Mouse (Mus musculus) E14TG2a.4 (cell line): ENCODE data around the gene Rpl26.

Source experiments
- H3K27me3 ChIP-seq: 2 replicates; pipeline ENCODE4 v1.6.1; 2014; ENCODE audit warnings: low read length, control low read depth; ENCODE audit not compliant: insufficient read depth
- H3K36me3 ChIP-seq: 2 replicates; pipeline ENCODE4 v1.6.1; 2014; ENCODE audit warnings: low read length, control low read depth; ENCODE audit not compliant: insufficient read depth
- H3K4me1 ChIP-seq: replicated peaks from 2 replicates; pipeline ENCODE4 v1.6.1; 2014; ENCODE audit warnings: low read depth, low read length, control low read depth
- H3K4me3 ChIP-seq: replicated peaks from 2 replicates; pipeline ENCODE4 v1.5.1; 2014; ENCODE audit warnings: mild to moderate bottlenecking, low read length
- H3K9me3 ChIP-seq: 2 replicates; pipeline ENCODE4 v1.6.1; 2014; ENCODE audit warnings: low read length, control low read depth
- CTCF ChIP-seq: conservative IDR thresholded peaks from 2 replicates; pipeline ENCODE4 v1.5.1; 2014; ENCODE audit warnings: low read length
- NANOG ChIP-seq: IDR thresholded peaks from 2 replicates; pipeline ENCODE4 v1.6.1; 2014; ENCODE audit warnings: borderline replicate concordance, low read length, mixed read lengths
- POU5F1 ChIP-seq: IDR thresholded peaks from 2 replicates; pipeline ENCODE4 v1.6.1; 2014; ENCODE audit warnings: low read length, borderline replicate concordance

The Rpl26 gene

DNA sequence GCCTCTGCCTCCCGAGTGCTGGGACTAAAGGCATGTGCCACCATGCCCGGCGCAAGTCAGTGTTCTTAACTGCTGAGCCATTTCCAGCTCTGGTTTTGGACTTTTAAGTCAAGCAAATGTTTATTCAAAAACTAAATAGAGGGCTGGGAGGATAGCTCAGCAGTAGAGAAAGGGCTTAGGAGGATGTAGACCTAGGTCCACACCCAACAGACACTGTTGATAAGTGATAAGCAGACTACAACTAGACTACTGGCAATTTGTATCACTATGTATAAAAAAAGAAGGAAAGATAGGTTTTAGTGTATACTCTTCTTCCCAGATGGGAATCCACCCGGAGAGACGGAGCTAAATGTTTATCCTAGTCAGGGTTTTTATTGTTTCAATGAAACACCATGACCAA, 5.1 kb upstream of the Rpl26 start:
- H3K9me3 ChIP-seq, result no peaks in the 10 kb centered on the region
- TF ChIP-seq CTCF (no peak), POU5F1 (no peak), NANOG (no peak)
- H3K27me3 ChIP-seq, result peaks cover 39% of the 10 kb centered on the region
- no peaks in the 10 kb centered on the region for H3K36me3 ChIP-seq
- no peak overlapping the region for H3K4me3 ChIP-seq
- H3K4me1 ChIP-seq, result peaks cover 27% of the 10 kb centered on the region

DNA sequence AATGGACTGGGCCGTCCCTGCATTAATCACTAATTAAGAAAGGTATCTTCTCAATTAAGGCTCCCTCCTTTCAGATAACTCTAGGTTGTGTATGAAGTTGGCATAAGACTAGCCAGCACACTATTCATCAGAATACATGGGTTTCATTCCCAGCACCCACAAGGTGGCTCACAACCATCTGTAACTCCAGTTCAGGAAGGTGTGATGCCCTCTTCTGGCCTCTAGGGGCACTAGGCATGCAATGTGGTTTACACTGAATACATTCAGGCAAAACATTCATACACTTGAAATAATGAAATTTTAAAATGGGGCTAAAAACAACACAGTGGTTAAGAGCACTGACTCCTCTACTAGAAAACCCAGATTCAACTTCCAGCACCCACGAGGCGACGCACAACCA, 4.3 kb upstream of the Rpl26 start:
- no peak overlapping the region for H3K4me3 ChIP-seq
- H3K4me1 ChIP-seq, result peaks cover 25% of the 10 kb centered on the region
- no peaks in the 10 kb centered on the region for H3K9me3 ChIP-seq
- H3K36me3 ChIP-seq, result peaks cover 4% of the 10 kb centered on the region
- TF ChIP-seq POU5F1 (no peak), NANOG (no peak), CTCF (peak; percentile 92)
- peaks cover 34% of the 10 kb centered on the region for H3K27me3 ChIP-seq

DNA sequence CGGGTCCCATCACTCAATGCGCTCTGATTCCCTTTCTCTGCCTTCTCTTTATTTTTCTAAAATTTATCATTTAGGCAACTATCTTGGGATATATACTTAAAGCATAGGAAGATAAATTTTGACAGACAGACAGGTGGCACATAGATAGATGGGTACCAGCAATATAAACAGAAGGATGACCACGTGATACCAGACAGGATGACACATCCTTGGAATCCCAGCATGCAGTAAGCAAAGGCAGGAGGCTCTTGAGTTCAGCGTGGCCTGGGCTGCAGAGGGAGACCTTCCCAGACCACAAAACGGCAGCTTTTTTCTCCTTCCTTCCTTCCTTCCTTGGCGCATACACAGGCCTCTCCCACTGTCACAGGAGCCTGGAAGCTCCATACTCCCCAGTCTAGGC, 3.5 kb upstream of the Rpl26 start:
- Histone ChIP-seq H3K4me3 (no peak overlapping the region), H3K4me1 (peaks cover 19% of the 10 kb centered on the region), H3K36me3 (peaks cover 11% of the 10 kb centered on the region), H3K27me3 (peaks cover 26% of the 10 kb centered on the region), H3K9me3 (no peaks in the 10 kb centered on the region)
- TF ChIP-seq CTCF (no peak), POU5F1 (no peak), NANOG (no peak)

DNA sequence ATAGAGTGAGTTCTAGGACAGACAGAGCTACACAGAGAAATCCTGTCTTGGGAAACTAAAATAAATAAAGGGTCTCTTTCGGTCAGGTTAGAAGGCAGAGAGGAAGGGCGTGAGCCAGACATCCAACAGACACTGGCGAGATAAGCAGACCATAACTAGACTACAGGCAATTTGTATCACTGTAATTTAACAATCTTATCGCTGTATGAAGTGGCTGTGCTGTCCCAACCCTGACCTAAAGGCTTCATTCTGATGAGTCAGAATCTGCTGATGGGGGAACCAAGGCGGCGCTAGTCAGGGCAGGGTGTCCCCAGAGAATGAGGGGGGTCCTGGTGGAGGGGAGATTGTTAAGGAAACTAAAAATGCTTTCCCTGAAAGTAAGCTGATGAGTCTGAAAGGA, 2.6 kb upstream of the Rpl26 start:
- no peak overlapping the region for H3K4me3 ChIP-seq

DNA sequence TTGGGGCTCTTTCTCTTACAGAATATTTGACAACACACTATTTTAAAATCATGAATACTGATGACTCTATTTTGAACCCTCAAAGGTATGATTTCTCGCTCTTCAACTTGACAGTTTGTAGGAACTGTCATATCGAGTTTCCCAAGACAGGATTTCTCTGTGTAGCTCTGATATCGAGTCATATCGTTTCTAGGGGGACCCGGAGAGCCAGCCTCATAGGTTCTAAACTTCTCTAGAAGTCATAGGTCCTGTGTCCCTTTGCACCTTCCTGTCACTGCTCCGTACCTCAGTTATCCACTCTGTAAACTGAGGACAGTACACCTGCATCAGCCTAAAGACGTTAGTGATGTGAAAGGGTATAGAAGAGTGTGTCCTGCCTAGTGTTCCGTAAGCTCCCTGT, 1.6 kb upstream of the Rpl26 start:
- Histone ChIP-seq H3K4me3 (no peak overlapping the region), H3K36me3 (peaks cover 31% of the 10 kb centered on the region), H3K4me1 (peaks cover 28% of the 10 kb centered on the region), H3K9me3 (no peaks in the 10 kb centered on the region), H3K27me3 (peaks cover 10% of the 10 kb centered on the region)
- TF ChIP-seq POU5F1, result no peak

More for the DNA sequence above, 2.6 kb upstream of the Rpl26 start:
- Histone ChIP-seq H3K9me3 (no peaks in the 10 kb centered on the region), H3K27me3 (peaks cover 17% of the 10 kb centered on the region), H3K4me1 (peaks cover 20% of the 10 kb centered on the region), H3K36me3 (peaks cover 21% of the 10 kb centered on the region)
- TF ChIP-seq NANOG (no peak), CTCF (no peak), POU5F1 (no peak)

DNA sequence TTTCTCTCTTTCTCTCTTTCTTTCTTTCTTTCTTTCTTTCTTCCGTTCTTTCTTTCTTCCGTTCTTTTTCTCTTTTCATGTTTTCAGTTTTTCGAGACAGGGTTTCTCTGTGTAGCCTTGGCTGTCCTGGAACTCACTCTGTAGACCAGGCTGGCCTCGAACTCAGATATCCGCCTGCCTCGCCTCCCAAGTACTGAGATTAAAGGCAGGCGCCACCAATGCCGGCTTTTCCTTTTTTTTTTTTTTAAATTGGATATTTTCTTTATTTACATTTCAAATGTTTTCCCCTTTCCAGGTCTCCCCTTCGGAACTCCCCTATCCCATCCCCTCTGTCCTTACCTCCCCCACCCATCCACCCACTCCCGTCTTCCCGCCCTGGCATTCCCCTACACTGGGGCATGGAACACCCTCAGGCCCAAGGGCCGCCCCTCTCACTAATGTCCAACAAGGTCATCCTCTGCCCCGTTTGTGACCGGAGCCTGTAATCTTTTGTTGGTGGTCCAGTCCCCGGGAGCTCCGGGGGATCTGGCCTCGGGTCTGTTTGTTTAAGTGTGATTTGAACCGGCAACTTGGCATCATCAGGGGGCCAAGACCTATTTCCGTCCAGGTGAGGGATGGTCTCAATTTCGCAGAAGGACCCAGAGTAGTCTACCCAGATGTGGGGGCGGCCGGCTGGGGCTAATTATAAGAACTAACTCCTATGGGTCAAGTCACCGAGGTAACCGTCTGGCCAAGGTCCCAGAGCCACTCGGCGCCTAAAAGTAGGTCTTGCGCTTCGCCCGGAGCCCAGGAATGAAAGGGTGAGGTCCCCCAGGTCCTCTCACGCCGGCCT, 648 bp upstream of the Rpl26 start:
- H3K36me3 ChIP-seq, result peaks cover 40% of the 10 kb centered on the region
- H3K27me3 ChIP-seq, result peaks cover 10% of the 10 kb centered on the region
- peak overlapping the region; percentile 95 for H3K4me3 ChIP-seq
- H3K9me3 ChIP-seq, result no peaks in the 10 kb centered on the region
- TF ChIP-seq NANOG, result no peak
- no peak for TF ChIP-seq CTCF
- TF ChIP-seq POU5F1, result no peak
- peaks cover 35% of the 10 kb centered on the region for H3K4me1 ChIP-seq

DNA sequence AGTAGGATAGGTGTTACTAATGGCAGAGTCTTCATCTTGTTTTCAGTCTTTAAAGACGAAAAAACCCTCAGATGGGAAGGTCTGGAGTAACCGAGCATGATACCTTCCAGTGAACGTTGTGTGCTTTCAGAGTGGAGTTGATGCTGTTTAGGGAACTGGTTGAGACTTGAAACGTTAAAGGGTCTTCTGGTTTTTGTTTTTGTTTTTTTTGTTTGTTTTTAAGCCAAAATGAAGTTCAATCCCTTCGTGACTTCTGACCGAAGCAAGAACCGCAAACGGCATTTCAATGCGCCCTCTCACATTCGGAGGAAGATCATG, 623 bp downstream of the Rpl26 start:
- peaks cover 10% of the 10 kb centered on the region for H3K27me3 ChIP-seq
- peaks cover 52% of the 10 kb centered on the region for H3K36me3 ChIP-seq
- H3K4me1 ChIP-seq, result peaks cover 40% of the 10 kb centered on the region
- peak overlapping the region; percentile 95 for H3K4me3 ChIP-seq
- H3K9me3 ChIP-seq, result no peaks in the 10 kb centered on the region
- TF ChIP-seq CTCF (no peak), NANOG (no peak), POU5F1 (no peak)

DNA sequence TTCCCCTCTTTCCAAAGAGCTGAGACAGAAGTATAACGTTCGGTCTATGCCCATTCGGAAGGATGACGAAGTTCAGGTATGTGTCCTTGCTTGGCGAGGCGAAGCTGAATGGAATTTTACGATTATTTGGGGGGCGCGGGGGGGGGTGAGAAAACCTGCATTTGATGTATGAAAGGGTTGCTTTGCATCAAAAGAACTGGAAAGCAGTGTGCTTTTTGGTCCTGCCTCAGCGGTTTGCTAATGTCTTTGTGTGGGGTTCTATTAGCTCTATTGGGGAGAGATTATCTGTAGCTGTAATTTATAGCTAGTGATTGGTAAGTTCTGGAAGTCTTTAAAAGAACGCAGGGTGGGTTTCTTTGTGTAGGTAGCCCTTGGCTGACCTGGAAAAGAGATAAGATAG, 984 bp downstream of the Rpl26 start:
- Histone ChIP-seq H3K4me3 (peak overlapping the region; percentile 95), H3K9me3 (no peaks in the 10 kb centered on the region), H3K4me1 (peaks cover 40% of the 10 kb centered on the region), H3K36me3 (peaks cover 56% of the 10 kb centered on the region), H3K27me3 (peaks cover 10% of the 10 kb centered on the region)
- TF ChIP-seq POU5F1, result no peak
- TF ChIP-seq CTCF, result no peak
- no peak for TF ChIP-seq NANOG

DNA sequence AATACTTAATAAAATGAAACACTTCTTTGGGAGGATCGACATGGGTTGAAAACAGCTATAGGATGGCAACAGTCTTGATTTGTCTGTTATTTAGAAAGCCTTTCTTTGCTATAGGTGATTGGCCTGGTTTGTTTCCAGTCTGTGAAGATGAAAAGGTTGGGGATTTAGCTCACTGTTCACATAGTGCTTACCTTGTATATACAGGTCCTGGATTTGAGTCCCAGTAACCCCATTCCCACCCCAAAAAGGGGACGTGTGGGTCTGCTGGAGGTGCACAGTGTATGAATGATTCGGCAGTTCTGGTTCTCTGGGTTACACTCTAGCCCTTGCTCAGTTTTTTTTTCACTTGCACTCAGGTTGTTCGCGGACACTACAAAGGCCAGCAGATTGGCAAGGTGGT, 1.4 kb downstream of the Rpl26 start:
- Histone ChIP-seq H3K36me3 (peaks cover 56% of the 10 kb centered on the region), H3K9me3 (no peaks in the 10 kb centered on the region), H3K4me3 (peak overlapping the region; percentile 95), H3K27me3 (peaks cover 10% of the 10 kb centered on the region), H3K4me1 (peaks cover 40% of the 10 kb centered on the region)
- no peak for TF ChIP-seq POU5F1
- no peak for TF ChIP-seq CTCF
- TF ChIP-seq NANOG, result no peak
